Mouse (Mus musculus) lung, adult 18-20 months (tissue): Measurements from ENCODE around the gene Dnmt3a.

ENCODE experiments used
- DNase-seq, 2 experiments: peaks; one replicate each; pipeline ENCODE4 v3.0.0; 2022; ENCODE audit warnings: mixed read lengths in 2 of 2

Dnmt3a gene

DNA sequence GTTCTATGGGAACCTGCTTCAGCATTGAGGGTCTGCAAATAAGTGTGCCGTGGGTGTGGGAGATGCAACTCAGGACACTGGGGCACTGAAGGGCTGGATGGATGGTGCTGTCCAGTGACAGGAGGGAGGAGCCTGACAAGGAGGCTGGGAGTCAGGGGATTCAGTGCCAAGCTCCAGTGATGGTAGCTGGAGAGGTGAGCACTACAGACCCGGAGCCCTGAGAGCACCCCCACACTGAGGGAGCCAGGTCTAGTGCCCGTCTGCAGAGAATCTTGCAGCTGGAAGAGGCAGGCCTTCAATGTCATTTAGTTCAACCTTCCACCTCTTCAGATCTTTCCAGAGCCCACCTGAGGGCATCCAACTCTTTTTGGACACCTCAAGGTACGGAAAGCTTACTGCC, at the start of gene Dnmt3a:
TSS of gene Dnmt3a (plus strand) at position 156 of the 400 bp plus-strand sequence.
- DNase-seq: no peak

DNA sequence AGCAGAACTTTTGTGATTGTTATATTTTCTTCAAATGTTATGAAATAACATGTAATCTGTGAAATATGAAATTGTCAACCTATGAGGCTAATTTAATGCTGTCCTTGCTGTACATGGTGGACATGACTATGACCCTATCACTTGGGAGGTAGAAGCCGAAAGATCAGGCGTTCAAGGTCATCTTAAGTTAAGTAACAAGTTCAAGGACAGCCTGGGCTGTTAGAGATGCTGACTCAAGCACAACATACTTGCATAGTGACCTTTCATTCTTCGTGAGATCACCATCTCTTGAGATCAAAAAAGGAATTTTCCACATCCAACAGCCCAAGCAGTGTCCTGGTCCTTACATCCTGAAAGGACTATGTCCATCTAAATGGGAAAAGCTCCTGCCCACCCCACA, 49.6 kb upstream of the Dnmt3a start:
- DNase-seq: no peak

DNA sequence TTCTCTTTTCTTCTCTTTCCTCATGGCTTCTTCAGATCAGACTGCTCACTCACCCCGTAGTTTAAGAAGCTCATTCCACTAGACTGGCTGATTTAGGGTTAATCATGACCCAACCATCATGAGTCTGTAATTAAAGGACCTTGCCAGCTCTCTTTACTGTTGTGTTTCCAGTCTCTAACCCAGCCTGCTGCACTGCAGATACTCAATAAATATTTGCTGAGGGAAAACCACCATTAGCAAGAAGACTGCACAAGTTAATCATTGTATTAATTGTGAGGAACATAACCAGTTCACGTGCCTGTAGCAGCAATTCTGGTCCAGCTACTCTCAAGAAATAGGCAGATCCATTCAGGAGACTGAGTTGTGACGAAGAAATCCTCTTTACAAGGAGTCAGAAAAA, 47.7 kb upstream of the Dnmt3a start:
- no peak for DNase-seq

DNA sequence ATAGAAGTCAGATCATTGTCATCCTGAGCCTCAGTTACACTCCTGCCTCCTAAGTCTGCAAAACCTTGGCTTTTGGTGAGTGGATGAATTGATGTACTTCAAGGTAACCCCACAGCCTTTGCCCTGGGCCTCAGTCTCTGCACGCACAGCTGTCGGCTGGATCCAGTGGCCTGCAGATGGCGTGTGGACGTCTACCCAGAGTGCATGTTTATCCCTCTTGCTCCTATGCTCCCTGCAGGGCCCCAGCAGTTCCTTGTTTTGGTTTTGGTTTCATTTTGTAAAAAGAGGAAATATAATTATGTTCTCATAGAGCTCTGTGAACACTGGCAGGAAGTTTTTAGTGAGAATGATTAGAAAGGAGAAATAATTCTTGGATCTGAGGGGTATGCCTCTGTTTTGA, 46.4 kb upstream of the Dnmt3a start:
- DNase-seq: peak; percentile 71 to 73

DNA sequence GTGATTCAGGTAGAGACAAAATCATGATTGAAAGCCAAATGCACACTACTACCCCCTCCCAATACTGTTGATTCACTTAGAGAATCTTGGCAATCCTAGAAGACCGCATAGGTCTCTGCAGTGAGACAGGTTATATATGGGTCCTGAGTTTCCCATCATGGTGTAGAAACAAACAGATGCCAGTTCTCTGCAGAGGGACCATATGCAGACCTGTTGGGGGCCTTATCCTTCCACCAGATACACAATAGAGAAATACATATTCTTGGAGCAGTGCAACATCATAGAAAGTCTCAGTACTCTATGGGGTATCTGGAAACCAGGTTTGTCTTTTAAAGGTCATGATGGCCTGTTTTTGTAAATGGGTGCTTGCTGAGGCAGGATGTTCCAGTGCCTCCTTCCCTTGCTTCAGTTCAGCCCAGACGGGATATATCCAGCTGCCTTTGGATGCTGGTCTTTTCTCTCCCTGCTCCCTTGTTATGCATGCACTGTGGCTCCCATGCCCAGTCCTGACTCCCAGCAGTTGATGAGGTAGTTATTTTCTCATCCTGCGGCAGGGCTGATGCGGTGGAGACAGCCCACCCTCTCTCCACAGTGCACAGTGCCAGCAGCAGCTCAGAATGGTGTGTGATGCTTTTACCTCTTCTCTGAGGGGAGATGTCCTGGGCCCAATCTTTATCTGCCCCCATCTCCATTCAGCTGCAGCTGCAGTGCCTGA, 44.8 kb upstream of the Dnmt3a start:
- no peak for DNase-seq

DNA sequence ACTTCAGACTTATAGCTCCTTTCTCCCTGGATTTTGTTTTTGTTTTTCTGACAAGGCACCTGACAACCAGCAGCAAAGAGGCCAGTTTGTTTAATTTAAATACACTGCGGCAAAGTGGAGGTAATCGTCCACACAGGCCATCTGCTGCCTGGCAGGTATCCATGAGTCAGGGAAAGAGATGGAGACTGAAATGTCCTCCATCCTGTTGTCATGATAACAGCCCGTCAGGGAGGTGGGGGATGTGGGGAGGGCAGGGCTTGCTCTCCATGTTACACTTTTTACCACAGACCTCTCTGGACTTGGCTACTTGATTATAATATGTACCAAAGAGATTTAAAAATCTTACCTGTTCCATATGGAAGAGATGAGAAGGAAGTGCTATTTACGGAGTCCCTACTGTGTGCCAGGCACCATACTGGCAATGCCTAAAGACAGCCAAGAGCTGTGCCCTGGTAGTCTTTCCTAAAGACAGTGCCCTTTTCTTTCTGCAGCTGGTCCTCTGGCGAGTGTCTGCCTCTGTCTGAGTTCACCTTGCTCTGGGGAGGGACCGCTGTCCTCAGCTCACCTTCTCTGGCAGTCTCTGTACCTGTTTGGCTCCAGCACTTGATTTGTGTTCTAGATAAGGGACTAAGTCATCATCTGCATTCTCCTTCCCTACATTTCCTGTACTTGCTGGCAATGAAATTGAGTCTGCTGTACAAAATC, 44.1 kb upstream of the Dnmt3a start:
- no peak for DNase-seq

DNA sequence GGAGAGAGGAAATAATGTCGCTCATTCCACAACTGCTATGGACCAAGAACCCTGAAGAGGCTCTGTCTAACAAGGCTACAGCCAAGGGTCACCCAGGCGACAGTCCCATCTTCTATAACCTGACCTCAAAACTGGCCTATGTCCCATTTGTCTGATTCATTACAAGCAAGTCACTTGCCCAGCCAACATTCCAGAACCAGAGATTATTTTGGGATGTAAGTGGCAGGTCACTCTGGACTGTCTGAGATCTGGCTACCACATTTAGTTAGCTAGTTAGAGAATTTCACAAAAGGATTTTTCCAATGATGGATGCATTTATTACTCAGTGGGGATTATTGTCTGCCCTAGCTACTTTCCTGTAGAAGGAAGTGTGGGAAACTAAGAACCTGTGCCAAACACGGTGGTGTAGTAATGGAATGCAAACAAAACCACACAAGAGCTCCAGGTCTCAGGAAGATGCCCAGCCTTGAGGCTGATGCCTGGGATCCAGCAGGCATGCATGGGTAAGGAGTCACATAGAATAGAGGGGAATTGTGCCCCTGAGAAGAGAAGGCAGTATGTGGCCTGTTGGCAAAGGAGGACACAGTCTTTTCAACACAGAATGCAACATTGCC, 41.5 kb upstream of the Dnmt3a start:
- peak in 1 of 2 experiments; percentile 25 for DNase-seq

DNA sequence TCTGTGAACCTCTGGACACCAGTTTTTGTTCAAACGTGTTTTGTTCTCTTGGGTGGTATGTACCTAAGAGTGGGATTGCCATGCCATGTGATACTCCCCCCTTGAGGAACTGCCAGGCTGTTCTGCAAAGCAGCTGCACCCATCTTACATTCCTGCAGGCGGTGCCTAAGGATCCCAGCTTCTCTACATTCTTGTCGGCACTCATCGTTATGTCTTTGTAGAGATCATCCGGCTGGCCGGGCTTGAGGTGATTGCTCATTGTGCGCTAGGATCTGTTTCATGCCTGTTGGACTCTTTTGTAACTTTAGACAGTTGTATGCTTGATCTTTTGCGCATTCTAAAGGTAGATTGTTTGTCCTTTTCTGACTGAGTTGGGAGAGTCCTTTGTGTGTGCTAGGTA, 38.4 kb upstream of the Dnmt3a start:
- DNase-seq: no peak

DNA sequence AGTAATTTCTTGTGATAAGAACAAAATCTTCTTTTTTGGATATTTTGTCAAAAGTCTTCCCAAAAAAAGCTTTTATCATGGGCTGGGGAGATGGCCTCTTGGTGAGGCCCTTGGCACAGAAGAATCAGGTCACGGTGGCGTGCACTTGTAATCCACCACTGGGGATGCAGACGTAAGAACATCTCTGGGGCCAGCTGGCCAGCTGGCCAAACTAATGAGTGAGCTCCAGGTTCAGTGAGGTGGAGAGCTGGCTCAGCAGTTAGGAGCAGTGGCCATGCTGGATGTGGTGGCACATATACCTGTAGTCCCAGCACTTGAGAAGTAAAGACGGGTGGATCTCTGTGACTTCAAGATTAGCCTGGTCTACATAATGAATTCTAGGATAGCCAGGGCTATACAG, 37.4 kb upstream of the Dnmt3a start:
- no peak for DNase-seq

DNA sequence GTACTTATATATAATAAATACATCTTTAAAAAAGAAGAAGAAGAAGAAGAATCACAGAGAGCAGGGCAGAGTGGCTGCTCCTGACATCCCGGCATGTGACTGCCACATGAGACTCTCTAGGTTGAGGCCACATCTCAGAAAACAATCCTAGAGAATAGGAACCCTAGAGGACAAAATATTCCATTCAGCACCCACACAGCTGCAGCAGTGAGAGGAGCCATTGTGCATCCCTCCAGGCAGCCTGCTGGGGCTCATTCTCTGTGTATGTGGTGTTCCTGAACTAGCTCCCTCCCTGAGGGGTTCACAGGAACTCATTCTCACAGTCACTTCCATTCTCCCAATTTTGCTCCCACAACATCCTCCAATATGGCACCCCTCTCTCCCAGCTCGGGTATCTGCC, 35.3 kb upstream of the Dnmt3a start:
- DNase-seq: no peak

DNA sequence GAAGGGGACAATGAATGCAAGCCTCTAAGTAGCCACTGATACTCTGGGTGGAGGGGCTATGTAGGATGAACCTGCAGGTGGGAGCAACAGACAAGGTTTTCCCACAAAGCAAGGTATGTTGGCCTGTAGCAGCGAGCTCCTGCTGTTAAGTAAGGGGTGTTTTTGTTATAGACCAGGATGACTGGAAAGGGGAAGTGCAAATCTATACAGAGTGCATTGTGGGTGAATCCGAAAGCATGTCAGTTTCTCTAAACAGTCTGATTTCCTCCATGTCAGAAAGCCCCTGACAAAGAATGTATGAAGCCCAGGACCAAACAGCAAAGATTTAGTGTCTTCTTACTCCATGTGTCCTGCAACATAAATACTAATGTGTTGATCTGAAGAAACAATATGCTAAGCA, 34.7 kb upstream of the Dnmt3a start:
- no peak for DNase-seq

DNA sequence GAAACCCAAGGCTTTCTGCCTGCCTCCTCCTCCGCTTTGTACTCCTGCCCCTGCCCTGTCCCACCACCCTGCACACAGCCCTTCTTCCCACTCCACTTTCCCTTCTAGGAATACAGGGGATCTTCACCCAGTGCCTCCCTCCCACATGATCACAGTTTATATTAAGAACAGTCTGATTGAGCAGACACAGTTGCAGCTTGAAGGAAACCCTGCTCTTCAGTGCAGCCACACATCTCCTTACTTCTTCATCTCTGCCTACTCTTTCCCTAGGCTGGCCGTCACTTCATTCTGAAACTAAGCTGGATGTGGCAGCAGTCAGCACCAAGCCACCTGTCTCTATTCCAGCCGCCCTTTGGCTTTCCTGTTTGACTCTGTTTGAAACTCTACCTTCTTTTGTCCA, 32.2 kb upstream of the Dnmt3a start:
- DNase-seq: no peak

DNA sequence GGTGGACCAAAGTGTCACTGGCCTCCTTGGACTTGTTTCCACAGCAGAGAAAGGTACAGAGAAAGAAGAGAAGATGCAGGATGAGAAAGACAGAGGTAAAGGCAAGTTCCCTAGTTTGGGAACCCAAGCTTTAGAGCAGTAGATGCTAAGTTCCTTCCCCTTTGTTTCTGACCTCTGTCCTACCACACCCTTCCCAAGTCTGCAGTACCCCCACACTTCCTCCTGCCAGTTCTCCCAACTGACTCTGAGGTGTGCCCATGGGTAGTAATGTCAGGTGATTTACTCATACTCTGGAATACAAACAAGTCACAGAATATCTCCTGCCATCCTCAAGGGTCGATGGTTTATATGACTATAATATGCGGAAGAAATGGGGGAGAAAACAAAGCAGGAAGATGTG, 29.8 kb upstream of the Dnmt3a start:
- DNase-seq: no peak

DNA sequence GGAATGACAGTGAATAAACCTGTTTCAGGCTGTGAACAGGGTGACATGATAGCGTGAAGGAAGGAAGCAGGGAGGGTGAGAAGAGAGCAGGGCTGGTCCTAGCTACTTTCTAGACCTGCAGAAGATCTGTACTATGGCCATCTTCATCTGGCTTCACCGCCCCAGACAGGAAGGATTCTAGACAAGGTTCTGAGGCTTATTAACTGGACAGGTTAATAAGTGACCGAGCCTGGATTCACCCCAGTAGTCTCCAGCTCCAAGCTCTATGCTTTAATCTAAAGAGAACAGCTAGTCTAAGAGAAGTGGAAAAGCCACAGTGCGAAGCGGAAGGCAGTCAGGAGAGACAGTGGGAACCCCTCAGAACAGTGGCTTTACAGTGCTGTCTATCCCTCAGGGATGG, 28.1 kb upstream of the Dnmt3a start:
- DNase-seq: no peak

DNA sequence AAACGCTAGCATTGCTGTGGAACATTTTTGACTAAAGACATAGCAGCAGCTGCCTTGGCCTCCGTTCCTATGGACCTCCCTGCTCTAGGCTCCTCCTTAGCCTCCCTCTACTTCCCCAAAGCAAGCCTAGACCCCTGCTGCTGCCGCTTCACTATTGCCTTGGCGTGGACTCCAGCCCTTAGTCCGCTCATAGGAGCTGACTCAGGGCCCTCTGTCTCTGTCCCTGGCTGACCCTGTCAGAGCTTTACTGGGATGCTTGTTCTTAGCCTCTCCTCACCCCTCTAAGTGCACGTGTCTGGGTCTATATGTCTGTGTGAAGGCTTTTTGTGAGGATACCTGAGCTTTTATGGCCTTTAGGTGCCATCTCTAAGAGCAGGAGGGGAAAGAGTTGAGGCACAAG, 27.5 kb upstream of the Dnmt3a start:
- no peak for DNase-seq

DNA sequence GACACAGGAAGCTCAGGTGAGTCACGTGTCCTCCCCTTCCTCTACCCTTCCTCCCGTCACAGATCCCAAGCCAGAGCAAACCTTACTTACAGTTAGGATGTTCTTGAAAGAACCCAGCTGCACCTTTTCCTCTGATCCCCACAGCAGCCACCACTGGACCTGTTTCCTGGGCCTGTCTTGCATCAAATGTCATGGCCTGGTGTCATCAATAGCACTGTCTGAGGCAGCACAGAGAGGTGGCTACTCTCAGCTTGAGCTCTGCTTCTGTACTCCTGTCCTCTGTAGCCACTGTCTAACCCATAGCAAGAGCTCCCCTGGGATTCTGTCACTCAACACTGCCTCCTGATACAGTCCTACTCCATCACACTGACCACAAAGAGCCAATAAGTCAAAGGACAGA, 26.2 kb upstream of the Dnmt3a start:
- no peak for DNase-seq

DNA sequence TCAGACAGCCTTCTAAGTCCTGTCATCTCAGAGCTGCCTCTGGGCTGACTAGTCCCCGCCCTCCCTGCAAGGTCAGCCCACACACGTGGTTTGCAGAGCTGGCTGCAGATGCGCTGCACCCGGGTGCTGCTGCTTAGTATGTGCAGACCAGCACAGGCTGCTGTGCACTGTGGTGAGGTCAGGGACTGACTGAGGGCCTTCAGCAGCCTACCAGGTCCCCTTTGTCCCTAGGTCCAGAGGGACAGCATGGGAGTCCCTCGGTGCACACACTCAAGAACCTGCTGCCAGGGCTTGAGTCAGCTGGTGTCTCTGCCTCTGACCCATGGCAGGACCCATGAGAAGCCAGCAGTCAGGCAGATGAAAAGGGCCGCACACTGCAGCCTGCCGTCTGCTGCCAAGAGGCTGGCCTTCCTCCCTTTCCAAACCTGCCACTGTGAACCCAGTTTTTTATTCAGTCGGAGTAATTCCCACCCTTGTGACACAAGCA, 25.4 kb upstream of the Dnmt3a start:
- DNase-seq: peak; percentile 60

DNA sequence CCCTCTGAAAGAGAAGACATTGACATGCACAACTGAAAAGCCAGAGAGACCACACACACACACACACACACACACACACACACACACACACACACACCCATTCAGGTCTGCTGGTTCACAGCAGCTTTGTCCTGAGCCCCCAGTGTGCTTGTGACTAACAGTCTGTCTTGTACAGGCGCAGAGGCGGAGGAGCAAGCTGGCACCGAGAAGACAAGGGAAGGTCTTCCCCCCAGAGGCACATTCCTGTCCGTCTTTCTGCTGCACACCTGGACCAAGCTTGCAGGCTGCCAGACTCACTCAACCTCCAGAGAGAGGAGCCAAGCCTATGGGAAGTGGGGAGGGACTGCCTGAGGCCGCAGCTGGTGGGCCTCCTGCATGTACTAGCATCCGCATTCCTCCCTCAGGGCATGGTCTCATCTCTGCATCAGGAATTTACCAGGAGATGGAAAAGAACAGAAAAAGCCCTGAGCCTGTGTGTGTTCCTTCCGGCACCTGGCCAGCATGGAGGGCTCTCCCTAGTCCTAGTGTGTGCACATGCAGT, 24.8 kb upstream of the Dnmt3a start:
- no peak for DNase-seq

DNA sequence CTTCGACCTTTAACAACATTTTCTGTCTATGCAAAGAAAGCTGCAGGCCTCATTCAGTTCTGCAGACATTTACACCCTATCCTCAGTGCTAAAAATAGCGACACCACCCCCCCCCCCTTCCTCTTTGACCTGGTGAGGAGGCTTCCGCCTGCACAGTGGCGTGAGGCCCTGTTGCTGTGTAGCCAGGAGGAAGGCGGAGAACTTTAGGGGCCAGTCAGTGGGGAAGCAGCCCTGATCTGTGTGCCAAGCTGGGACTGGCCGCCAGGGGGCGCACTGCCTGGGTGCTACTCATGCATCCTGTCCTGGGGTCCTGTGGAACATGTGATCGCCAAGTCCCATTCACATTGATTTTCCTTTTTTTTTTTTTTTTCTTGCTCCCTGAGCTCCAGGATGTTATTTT, 24.3 kb upstream of the Dnmt3a start:
- DNase-seq: peak; percentile 90 to 92

DNA sequence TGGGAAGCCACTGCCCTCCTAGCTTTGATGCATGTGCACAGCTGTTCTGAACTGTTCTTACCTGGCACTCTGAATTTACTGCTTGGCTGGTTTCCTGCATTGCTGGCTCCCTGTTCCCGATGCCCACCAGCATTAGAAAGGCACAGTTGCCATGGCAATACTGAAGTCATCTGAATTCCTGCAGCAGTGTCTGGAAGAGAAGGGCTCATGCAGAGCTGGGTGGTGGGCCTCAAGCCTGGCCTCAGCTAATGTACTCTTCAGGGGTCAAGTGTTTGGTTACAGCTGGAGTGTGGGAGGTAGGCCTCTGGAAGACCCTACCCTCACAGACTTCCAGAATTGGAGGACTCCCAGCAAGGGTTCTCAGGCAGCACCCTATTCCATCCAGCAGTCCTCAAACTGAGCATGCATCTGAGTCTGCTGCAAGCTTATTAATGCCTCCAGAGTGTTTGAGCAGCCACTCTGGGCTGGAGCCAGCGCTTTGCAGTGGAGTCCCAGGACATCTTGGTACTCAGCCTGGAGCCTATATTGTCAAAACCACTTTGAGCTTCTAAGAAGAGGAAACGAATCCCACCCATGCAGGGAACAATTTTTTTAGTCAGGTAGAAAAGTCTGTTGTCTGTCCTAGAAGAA, 22.5 kb upstream of the Dnmt3a start:
- no peak for DNase-seq

DNA sequence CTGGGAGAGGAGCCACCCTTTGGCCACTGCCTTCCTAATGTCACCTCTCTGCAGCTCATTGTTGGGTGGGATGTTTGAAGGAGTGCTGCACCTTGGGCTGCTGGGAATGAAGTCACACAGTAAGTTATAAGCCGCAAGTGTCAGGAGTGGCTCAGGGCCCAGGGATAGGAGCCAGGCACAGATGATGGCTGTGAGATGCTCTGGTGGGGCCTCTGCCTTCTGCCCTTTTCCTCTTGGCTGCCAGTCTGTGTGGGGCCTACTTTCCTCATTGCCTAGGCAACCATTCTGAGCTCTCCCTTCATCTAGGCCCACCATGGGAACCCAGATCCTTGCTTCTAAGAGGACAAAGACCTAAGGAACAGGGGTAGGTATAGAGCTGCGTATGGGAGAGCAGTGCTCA, 21.5 kb upstream of the Dnmt3a start:
- DNase-seq: no peak

DNA sequence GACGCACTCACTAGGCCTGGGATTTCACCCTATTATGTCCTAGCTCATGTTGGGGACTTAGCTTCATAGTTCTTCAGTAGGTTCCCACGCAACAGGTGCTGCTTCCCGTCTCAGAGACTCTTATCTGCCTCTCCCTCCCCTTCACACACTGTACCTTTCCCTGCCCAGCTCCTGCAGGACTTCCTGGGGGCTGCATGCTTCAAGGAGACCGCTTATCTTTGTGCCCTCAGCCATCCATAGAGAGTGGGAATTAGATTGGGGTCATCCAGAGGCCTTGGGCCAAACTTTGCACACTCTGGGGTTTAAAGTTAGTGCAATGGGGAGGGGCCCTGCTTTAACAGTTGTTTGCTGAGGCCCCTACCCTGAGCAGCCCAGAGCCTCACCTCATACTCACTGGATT, 21.1 kb upstream of the Dnmt3a start:
- no peak for DNase-seq

DNA sequence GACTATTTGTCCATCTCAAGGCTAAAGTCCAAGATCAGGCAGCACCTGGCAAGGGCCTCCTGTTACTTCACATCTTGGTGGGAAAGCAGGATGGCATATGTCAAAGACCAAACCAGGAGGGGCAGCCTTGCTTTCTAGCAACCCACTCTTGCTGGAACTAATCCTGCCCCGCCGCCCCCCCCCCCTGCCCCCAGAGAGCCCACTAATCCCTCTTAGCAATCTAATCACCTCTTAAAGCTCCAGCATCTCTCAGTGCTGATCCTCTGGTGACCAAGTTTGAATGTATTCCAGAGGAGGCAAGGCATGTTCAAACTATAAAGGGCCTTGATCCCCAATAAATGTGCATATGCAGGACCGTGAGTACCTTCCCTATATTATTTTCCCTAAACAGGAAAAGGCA, 18.8 kb upstream of the Dnmt3a start:
- DNase-seq: no peak
